Mouse (Mus musculus): ENCODE data around the gene Gm9747. TPM values are rescaled to one million over a fixed set of nuclear protein-coding genes. Genes with fewer than 3 reads are reported as not detected.

Gm9747 gene
- polyA plus RNA-seq, 2 experiments: 0.02 to 2.5 TPM

DNA sequence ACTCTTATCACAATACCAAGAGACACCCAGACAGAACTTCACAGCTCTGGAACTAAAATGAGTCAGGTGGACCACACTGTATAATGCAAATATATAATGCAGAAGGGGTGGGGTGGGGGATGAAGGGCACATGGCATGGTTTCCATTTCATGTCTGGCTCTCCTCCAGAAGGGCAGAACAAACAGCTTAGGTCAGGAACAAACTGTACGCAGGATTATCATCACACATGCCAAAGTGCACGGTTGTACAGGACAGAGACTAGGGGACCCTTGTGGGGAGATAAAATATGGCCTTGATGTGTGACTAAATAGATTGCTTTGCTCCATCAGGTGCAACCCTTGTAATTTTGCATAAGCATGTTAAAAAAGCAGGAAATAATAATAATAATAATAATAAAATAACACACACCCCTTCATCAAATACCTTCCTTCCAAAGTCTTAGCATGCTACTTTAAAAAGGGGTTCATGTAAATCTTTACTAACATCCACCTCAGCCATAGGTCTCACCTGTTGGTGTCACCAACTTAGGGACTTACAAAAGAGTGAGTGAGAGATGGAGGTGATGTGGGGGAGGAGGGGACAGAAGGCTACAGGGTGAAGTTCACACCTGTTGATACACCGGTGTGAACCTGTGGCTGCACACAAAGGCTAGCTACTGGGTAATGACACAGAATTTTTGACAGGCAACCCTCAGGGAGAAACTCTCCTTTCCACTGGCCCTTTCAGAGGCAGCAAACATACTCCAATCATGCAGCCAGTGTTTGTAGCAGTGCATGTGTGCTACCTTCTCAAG is 6.7 kb downstream of the Gm9747 start:
- DNase-seq (ENCODE audit: low read depth in 3 of 3, low spot score in 3 of 3): no peak

DNA sequence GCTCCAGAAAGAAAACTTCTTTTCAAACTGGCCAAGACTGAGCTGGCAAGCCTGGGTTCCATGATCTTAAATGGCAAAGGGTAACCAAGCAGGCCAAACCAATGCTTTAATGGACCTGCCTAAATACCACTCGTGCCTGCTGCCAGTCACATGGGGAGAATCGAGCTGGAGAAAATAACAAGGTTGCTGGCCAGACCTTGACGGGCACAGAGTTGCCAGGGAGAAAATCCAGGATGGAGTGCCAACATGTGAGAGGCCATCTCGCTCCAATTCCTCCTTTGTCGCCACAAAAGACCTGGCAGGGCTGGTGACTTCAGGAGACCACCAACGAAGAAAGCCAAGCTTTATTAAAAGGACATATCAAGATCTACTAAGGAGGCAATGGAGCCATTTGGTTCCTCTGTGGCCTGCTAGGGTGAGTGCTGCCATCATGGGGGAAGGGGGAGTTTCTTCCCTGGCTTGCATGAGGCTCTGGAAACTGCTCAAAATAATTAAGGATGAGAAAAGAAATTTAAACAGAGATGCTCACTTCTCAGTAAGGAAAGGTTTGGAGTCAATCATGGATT is 10.4 kb downstream of the Gm9747 start:
- TF ChIP-seq EP300 (IDR thresholded peaks at IDR 0.05; ENCODE audit: low read depth): no peak
- TF ChIP-seq CTCF (IDR thresholded peaks at IDR 0.05; ENCODE audit: low read depth): no peak
- Histone ChIP-seq H3K9ac (replicated peaks) (no peak overlapping the region), H3K4me1 (replicated peaks; ENCODE audit: control insufficient read depth in 2 of 2, insufficient read depth in 2 of 2, low read length in 1 of 2) (peaks cover 0 to 5% of the 10 kb centered on the region in 2 experiments; a peak in 1 of 4 replicates)

More for the DNA sequence above, 6.7 kb downstream of the Gm9747 start:
- H3K9me3 ChIP-seq (ENCODE audit: control insufficient read depth, low read length): no peaks in the 10 kb centered on the region
- H3K4me2 ChIP-seq (ENCODE audit: low read depth): no peak overlapping the region
- H3K4me3 ChIP-seq (ENCODE audit: insufficient read depth in 1 of 2, low read depth in 2 of 2, low read length in 2 of 2): no peak overlapping the region
- no peak for TF ChIP-seq EP300 (IDR thresholded peaks at IDR 0.05; ENCODE audit: low read depth)
- no peak for TF ChIP-seq CTCF (IDR thresholded peaks at IDR 0.05; ENCODE audit: low read depth)
- H3K27me3 ChIP-seq (ENCODE audit: control insufficient read depth, insufficient read depth, low read length): no peaks in the 10 kb centered on the region
- H3K27ac ChIP-seq: no peak overlapping the region
- no peak for ATAC-seq (ENCODE audit: insufficient read depth)
- H3K9ac ChIP-seq (replicated peaks): no peak overlapping the region
- H3K36me3 ChIP-seq (replicated peaks; ENCODE audit: control insufficient read depth, insufficient read depth, low read depth): no peaks in the 10 kb centered on the region
- 70% methylated on average over 3 of the region's 3 CpGs for WGBS (ENCODE audit: insufficient replicate concordance)
- H3K4me1 ChIP-seq (replicated peaks; ENCODE audit: control insufficient read depth in 2 of 2, insufficient read depth in 2 of 2, low read length in 1 of 2): peaks cover 0 to 2% of the 10 kb centered on the region in 2 experiments; a peak in 1 of 4 replicates

GRCm38 (mm10) chr1:82245002-82245401 is 12.1 kb downstream of the Gm9747 start:
- no peaks in the 10 kb centered on the region for H3K27me3 ChIP-seq (ENCODE audit: control insufficient read depth, insufficient read depth, low read length)
- no peaks in the 10 kb centered on the region for H3K36me3 ChIP-seq (replicated peaks; ENCODE audit: control insufficient read depth, insufficient read depth, low read depth)
- H3K27ac ChIP-seq: no peak overlapping the region
- no peak overlapping the region for H3K9ac ChIP-seq (replicated peaks)
- ATAC-seq (ENCODE audit: insufficient read depth) (no peak), DNase-seq (ENCODE audit: low read depth in 3 of 3, low spot score in 3 of 3) (no peak)
- 48% methylated on average over 5 of the region's 5 CpGs for WGBS (ENCODE audit: insufficient replicate concordance)
- TF ChIP-seq EP300 (IDR thresholded peaks at IDR 0.05; ENCODE audit: low read depth) (no peak), CTCF (IDR thresholded peaks at IDR 0.05; ENCODE audit: low read depth) (no peak)
- no peak overlapping the region for H3K4me3 ChIP-seq (ENCODE audit: insufficient read depth in 1 of 2, low read depth in 2 of 2, low read length in 2 of 2)
- no peak overlapping the region for H3K4me2 ChIP-seq (ENCODE audit: low read depth)
- H3K9me3 ChIP-seq (ENCODE audit: control insufficient read depth, low read length): no peaks in the 10 kb centered on the region
- H3K4me1 ChIP-seq (replicated peaks; ENCODE audit: control insufficient read depth in 2 of 2, insufficient read depth in 2 of 2, low read length in 1 of 2): peaks cover 0 to 5% of the 10 kb centered on the region in 2 experiments; a peak in 1 of 4 replicates

More for the DNA sequence above, 10.4 kb downstream of the Gm9747 start:
- DNase-seq (ENCODE audit: low read depth in 3 of 3, low spot score in 3 of 3) (no peak), ATAC-seq (ENCODE audit: insufficient read depth) (no peak)
- H3K4me2 ChIP-seq (ENCODE audit: low read depth): no peak overlapping the region
- H3K4me3 ChIP-seq (ENCODE audit: insufficient read depth in 1 of 2, low read depth in 2 of 2, low read length in 2 of 2): no peak overlapping the region
- H3K27ac ChIP-seq: no peak overlapping the region
- no peaks in the 10 kb centered on the region for H3K36me3 ChIP-seq (replicated peaks; ENCODE audit: control insufficient read depth, insufficient read depth, low read depth)
- no peaks in the 10 kb centered on the region for H3K27me3 ChIP-seq (ENCODE audit: control insufficient read depth, insufficient read depth, low read length)
- WGBS (ENCODE audit: insufficient replicate concordance): 55% methylated on average over 6 of the region's 6 CpGs
- no peaks in the 10 kb centered on the region for H3K9me3 ChIP-seq (ENCODE audit: control insufficient read depth, low read length)

DNA sequence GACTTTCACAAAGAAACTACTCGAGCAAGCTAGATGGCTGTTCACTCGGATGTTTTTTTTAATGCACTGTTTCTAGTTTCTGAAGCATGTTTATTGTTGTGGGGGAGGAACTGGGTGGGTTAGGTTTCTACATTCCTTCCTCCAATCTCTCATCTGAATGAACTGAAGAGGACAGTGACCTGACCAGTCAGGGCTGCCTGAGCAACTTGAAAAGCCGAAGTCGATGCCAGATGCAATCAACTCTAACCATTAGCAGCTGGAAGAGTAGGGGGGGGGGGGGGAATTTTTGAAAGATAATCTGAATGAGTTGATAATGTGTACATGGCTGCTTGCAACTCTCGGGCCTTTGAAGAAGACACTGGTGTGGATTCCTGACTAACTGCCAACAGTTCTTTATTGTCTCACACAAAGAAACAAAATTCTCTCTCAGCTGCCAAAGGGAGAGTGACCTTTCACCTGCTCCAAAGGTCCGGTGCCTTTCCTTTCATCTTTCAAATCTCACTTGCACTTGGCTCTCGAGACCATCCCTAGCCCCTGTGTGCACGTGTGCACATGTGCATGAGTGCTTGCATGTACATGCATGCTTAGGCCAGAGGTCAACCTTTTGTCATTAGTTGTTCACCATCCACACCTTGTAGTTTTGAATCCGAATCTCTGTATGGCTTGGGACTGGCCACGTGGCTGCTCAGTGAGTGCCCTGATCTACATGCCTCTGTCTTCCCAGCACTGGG is 14.5 kb downstream of the Gm9747 start:
- H3K4me2 ChIP-seq (ENCODE audit: low read depth): no peak overlapping the region
- H3K27ac ChIP-seq: no peak overlapping the region
- no peaks in the 10 kb centered on the region for H3K36me3 ChIP-seq (replicated peaks; ENCODE audit: control insufficient read depth, insufficient read depth, low read depth)
- H3K9ac ChIP-seq (replicated peaks): no peak overlapping the region
- no peak overlapping the region for H3K4me3 ChIP-seq (ENCODE audit: insufficient read depth in 1 of 2, low read depth in 2 of 2, low read length in 2 of 2)
- H3K27me3 ChIP-seq (ENCODE audit: control insufficient read depth, insufficient read depth, low read length): no peaks in the 10 kb centered on the region
- 50% methylated on average over 10 of the region's 10 CpGs for WGBS (ENCODE audit: insufficient replicate concordance)
- no peak for TF ChIP-seq CTCF (IDR thresholded peaks at IDR 0.05; ENCODE audit: low read depth)
- no peak for TF ChIP-seq EP300 (IDR thresholded peaks at IDR 0.05; ENCODE audit: low read depth)
- no peaks in the 10 kb centered on the region for H3K9me3 ChIP-seq (ENCODE audit: control insufficient read depth, low read length)
- H3K4me1 ChIP-seq (replicated peaks; ENCODE audit: control insufficient read depth in 2 of 2, insufficient read depth in 2 of 2, low read length in 1 of 2): peaks cover 0 to 5% of the 10 kb centered on the region in 2 experiments; a peak in 1 of 4 replicates
- DNase-seq (ENCODE audit: low read depth in 3 of 3, low spot score in 3 of 3) (no peak), ATAC-seq (ENCODE audit: insufficient read depth) (no peak)

All from liver, embryonic 14.5 days (tissue).